Mouse (Mus musculus): Measurements from ENCODE around the gene Zfp169. TPM values are rescaled to one million over a fixed set of nuclear protein-coding genes. Genes with fewer than 3 reads are reported as not detected.
A peak's percentile ranks its signal among the peaks of the same experiment; 100 is the strongest.

Gene Zfp169
- total RNA-seq (2012; rRNA removed) = 5.9 and 6.5 TPM in 2 replicates
- polyA plus RNA-seq (2012; ENCODE audit: insufficient read depth in 1 of 2, insufficient read length in 2 of 2, low read depth in 1 of 2, low replicate concordance in 2 of 2, missing spikeins in 1 of 2) = 1 to 10 TPM in 1 of 2 experiments, not detected in 1; 3.6 TPM

DNA sequence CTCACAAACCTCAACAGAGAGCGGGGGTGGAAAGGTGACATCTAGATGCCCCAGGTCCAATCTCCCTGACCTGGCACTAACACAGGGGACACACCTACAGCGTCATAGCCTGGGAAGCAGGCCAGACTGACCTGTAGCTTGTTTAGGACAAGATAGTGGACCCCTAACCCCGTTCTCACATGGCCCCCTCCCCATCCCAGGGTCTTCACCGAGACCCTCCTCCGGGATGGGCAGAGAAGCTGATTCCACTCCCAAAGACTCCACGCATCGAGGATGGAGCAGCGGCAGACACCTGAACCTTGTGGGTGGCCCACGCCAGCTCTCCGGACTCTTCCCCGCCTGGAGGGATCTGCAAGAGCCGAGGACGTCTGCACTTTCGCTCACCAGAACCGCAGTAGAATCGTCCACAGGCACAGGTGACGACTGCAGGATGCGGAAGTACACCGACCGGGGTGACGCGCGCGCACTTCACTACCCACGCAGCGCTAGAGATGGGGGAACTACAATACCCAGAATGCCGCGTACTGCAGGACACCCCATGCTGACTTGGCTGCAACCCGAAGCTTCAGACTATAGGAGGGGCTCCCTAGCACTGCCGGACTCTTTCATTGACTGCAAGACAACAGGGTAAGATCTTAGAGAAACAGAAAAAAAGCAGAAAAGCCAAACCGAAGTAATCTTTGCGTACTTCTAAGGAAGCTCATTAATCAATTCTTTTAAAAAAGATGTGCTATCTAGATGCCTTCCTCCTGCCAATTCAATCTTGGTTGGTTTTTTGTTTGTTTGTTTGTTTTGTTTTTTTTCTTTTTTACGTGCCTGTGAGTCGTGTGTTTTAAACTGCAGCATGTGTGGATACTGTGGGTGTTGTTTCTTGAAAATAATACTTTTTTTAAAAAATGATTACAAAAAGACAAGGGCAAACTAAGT, at the start of gene Zfp169, which contains the start of gene A830005F24Rik:
TSS of gene Zfp169 (minus strand) at position 449 of the 927 bp plus-strand sequence.
TSS of gene A830005F24Rik (plus strand) at position 568 of the 927 bp plus-strand sequence.
- peak within 1 kb of the TSS; percentile 86 for H3K9ac ChIP-seq (ENCODE audit: control insufficient read depth, low read depth, low read length, poor library complexity, severe bottlenecking)
- no peaks in the 10 kb centered on the region for H3K9me3 ChIP-seq (replicated peaks; ENCODE audit: insufficient read depth, low read length)
- DNase-seq (ENCODE audit: low read depth, low spot score) = peak; percentile 96
- peaks cover 13% of the 10 kb centered on the region for H3K79me2 ChIP-seq (ENCODE audit: control insufficient read depth, insufficient read depth, low read length, poor library complexity)
- peak within 1 kb of the TSS; percentile 73 to 98 for H3K4me3 ChIP-seq (ENCODE audit: control insufficient read depth in 1 of 2, insufficient read depth in 1 of 2, low read depth in 2 of 2, low read length in 2 of 2)
- H3K27ac ChIP-seq (ENCODE audit: control insufficient read depth, low read depth, low read length) = 0 out of 2 replicates have a peak within 1 kb of the TSS, but pooled peaks have one; percentile 29
- TF ChIP-seq ETS1 (IDR thresholded peaks at IDR 0.05; ENCODE audit: low read depth, low read length) (no peak), SIN3A (IDR thresholded peaks at IDR 0.05; ENCODE audit: low read length) (peak; percentile 91), ELF1 (IDR thresholded peaks at IDR 0.05; ENCODE audit: low read depth, low read length) (peak; percentile 97), KAT2A (conservative IDR thresholded peaks at IDR 0.05; ENCODE audit: low read depth, low read length) (peak; percentile 78; the same call in 1 of the 2 replicates), NELFE (IDR thresholded peaks at IDR 0.05; ENCODE audit: low read depth, low read length) (peak; percentile 90), POLR2AphosphoS2 (IDR thresholded peaks at IDR 0.05; ENCODE audit: low read length) (peak; percentile 71; the same call in 1 of the 2 replicates), ZMIZ1 (IDR thresholded peaks at IDR 0.05; ENCODE audit: low read depth, low read length) (peak; percentile 61; the same call in 1 of the 2 replicates), ZNF384 (IDR thresholded peaks at IDR 0.05; ENCODE audit: low read depth, low read length) (peak; percentile 54; the same call in 1 of the 2 replicates), GATA1 (IDR thresholded peaks at IDR 0.05; ENCODE audit: low read depth, low read length) (no peak), MAX (IDR thresholded peaks at IDR 0.05; ENCODE audit: low read length) (0 out of 2 replicates have a peak, but pooled peaks have one; percentile 47), SMC3 (IDR thresholded peaks at IDR 0.05; ENCODE audit: low read depth, low read length) (no peak), ZC3H11A (IDR thresholded peaks at IDR 0.05; ENCODE audit: low read depth, low read length) (no peak), GABPA (IDR thresholded peaks at IDR 0.05; ENCODE audit: low read depth, low read length) (no peak), BHLHE40 (IDR thresholded peaks at IDR 0.05; ENCODE audit: borderline replicate concordance, low read depth, low read length) (no peak), NRF1 (IDR thresholded peaks at IDR 0.05; ENCODE audit: insufficient read depth, low read depth, low read length, poor library complexity, severe bottlenecking) (peak; percentile 78), RCOR1 (IDR thresholded peaks at IDR 0.05; ENCODE audit: low read depth, low read length) (0 out of 2 replicates have a peak, but pooled peaks have one; percentile 5), MXI1 (IDR thresholded peaks at IDR 0.05; ENCODE audit: low read depth, low read length) (peak; percentile 86), POLR2A (IDR thresholded peaks at IDR 0.05; ENCODE audit: control insufficient read depth in 1 of 2, insufficient read depth in 1 of 2, low read depth in 1 of 2, low read length in 2 of 2, poor library complexity in 1 of 2) (peak in 1 of 2 experiments; percentile 83; a peak in 3 of 4 replicates), HCFC1 (IDR thresholded peaks at IDR 0.05; ENCODE audit: low read depth, low read length) (peak; percentile 99), USF1 (IDR thresholded peaks at IDR 0.05; ENCODE audit: low read depth, low read length) (peak; percentile 39), MAFK (IDR thresholded peaks at IDR 0.05; ENCODE audit: borderline replicate concordance, low read depth, low read length) (no peak), TCF12 (IDR thresholded peaks at IDR 0.05; ENCODE audit: low read depth, low read length) (0 out of 2 replicates have a peak, but pooled peaks have one; percentile 21), JUND (IDR thresholded peaks at IDR 0.05; ENCODE audit: low read depth, low read length) (no peak), MYC (IDR thresholded peaks at IDR 0.05; ENCODE audit: low read depth, low read length) (peak; percentile 58; the same call in 1 of the 2 replicates), TBP (IDR thresholded peaks at IDR 0.05; ENCODE audit: low read depth, low read length) (peak; percentile 65; the same call in 1 of the 2 replicates), MAZ (IDR thresholded peaks at IDR 0.05; ENCODE audit: low read depth, low read length) (peak; percentile 65)
- no peaks in the 10 kb centered on the region for H3K27me3 ChIP-seq (ENCODE audit: control insufficient read depth in 1 of 2, insufficient read depth in 2 of 2, low read length in 2 of 2)
- peaks cover 0 to 3% of the 10 kb centered on the region in 2 experiments; a peak in 1 of 4 replicates for H3K36me3 ChIP-seq (ENCODE audit: control insufficient read depth in 1 of 2, insufficient read depth in 2 of 2, low read length in 2 of 2)
- H3K4me1 ChIP-seq (ENCODE audit: control insufficient read depth in 1 of 2, insufficient read depth in 2 of 2, low read length in 2 of 2) = peaks cover 2 to 10% of the 10 kb centered on the region in 2 experiments; a peak in 3 of 4 replicates
